9 mouse cellular contexts compared by ENCODE assay signal in the genomic region with DNA sequence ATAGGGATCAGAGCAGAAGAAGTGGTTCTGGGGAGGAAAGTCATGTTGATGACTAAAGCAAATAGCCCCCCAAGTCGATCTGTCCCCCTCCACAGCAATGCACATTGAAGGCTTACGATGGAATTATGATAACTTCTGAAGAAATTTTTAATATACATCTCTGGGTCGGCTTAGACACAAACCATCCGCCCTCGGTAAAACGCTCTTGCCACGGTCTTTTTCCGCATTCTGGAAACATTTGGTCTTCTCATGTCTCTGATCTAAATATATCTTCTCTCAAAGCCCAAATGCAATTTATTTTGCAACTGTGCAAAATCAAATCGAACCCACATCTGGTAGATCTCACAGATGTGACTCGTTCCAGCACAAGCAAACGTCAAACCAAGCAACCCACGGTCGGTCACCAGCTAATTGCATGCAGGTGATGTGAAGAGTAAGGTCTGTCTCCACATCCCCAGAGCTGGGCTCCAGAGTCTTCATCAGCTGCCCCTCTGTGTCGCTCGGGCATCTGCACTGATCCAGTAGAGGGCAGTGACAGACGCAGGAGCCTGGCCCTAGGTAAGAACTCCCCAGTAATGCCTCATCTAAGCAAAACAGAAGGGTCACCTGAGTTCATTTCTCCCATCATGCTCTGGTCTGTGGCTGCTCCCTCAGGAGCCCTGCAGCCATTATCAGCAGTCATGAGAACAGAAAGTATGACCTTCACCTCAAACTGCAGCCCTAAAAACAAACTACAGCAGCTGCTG.
DNase-seq lines count a peak whose midpoint lies in the region; ATAC-seq and TF ChIP-seq lines count a peak whose summit lies in the region.
"Had no signal": no experiment of that assay in that cellular context is flagged by ENCODE, and none has a peak within 500 bp of the region (broad histone marks: within the 10 kb centered on the region; RNA-seq: fewer than 3 reads in every experiment).

No protein-coding gene starts in this region.

- no peak overlapping the region; the same call in 1 of the 2 replicates for H3K4me2 ChIP-seq in intestine, embryonic 15.5 days (replicated peaks)
- H3K4me2 ChIP-seq in liver, embryonic 16.5 days (ENCODE audit: low read depth, low read length): no peak overlapping the region
- H3K4me2 ChIP-seq: midbrain, embryonic 12.5 days had no signal

- no peaks in the 10 kb centered on the region for H3K27me3 ChIP-seq in embryonic facial prominence, embryonic 10.5 days (replicated peaks; ENCODE audit: low read depth, poor library complexity, severe bottlenecking)
- no peaks in the 10 kb centered on the region for H3K27me3 ChIP-seq in intestine, embryonic 15.5 days (replicated peaks)
- H3K27me3 ChIP-seq in liver, embryonic 16.5 days (ENCODE audit: control insufficient read depth, insufficient read depth, low read depth, low read length): no peaks in the 10 kb centered on the region
- H3K27me3 ChIP-seq: midbrain, embryonic 12.5 days had no signal

- intact Hi-C loops in gastrocnemius, adult 2 months (cut with DNase I): no loop called here
- intact Hi-C loops in gastrocnemius, postnatal 14 days (cut with DNase I; ENCODE audit: low total_unique reads): no loop called here

- peak; percentile 32; the same call in 1 of the 2 replicates for TF ChIP-seq CTCF in gastrocnemius, adult 2 months (IDR thresholded peaks at IDR 0.05)

- H3K9me3 ChIP-seq in embryonic facial prominence, embryonic 10.5 days: no peaks in the 10 kb centered on the region
- H3K9me3 ChIP-seq in intestine, embryonic 15.5 days: no peaks in the 10 kb centered on the region
- H3K9me3 ChIP-seq in liver, embryonic 16.5 days (replicated peaks; ENCODE audit: control insufficient read depth, low read length): no peaks in the 10 kb centered on the region
- H3K9me3 ChIP-seq: midbrain, embryonic 12.5 days had no signal

- peak; percentile 26 for DNase-seq in gastrocnemius, adult 2 months
- DNase-seq in gastrocnemius, adult 8-10 months (ENCODE audit: low spot score in 2 of 2): no peak
- DNase-seq in embryonic facial prominence, embryonic 10.5 days (ENCODE audit: low spot score): peak; percentile 63
- DNase-seq in adrenal gland, postnatal 36 days: no peak
- no peak for DNase-seq in neural tube, embryonic 10.5 days (ENCODE audit: extremely low spot score, low spot score)
- DNase-seq in gastrocnemius, postnatal 14 days: no peak

- H3K9ac ChIP-seq in intestine, embryonic 15.5 days: no peak overlapping the region
- no peak overlapping the region for H3K9ac ChIP-seq in liver, embryonic 16.5 days (ENCODE audit: low read depth, low read length)
- H3K9ac ChIP-seq: midbrain, embryonic 12.5 days had no signal

- peak; percentile 48 for ATAC-seq in intestine, embryonic 15.5 days
- ATAC-seq in liver, embryonic 16.5 days (ENCODE audit: low read depth): no peak

- H3K27ac ChIP-seq in gastrocnemius, adult 2 months: peak overlapping the region; percentile 64
- H3K27ac ChIP-seq in embryonic facial prominence, embryonic 10.5 days (replicated peaks): peak overlapping the region; percentile 41
- no peak overlapping the region for H3K27ac ChIP-seq in intestine, embryonic 15.5 days
- H3K27ac ChIP-seq in liver, embryonic 16.5 days (ENCODE audit: low read length): peak overlapping the region; percentile 86
- H3K27ac ChIP-seq: midbrain, embryonic 12.5 days had no signal

- H3K4me3 ChIP-seq in gastrocnemius, adult 2 months: no peak overlapping the region
- H3K4me3 ChIP-seq in embryonic facial prominence, embryonic 10.5 days: no peak overlapping the region
- no peak overlapping the region for H3K4me3 ChIP-seq in intestine, embryonic 15.5 days (replicated peaks)
- no peak overlapping the region for H3K4me3 ChIP-seq in liver, embryonic 16.5 days (ENCODE audit: low read depth, low read length)
- H3K4me3 ChIP-seq: midbrain, embryonic 12.5 days had no signal

- 62% methylated on average over 16 of the region's 16 CpGs for WGBS in embryonic facial prominence, embryonic 10.5 days
- WGBS in intestine, embryonic 15.5 days: 57% methylated on average over 16 of the region's 16 CpGs
- WGBS in liver, embryonic 16.5 days (ENCODE audit: insufficient replicate concordance): 81% methylated on average over 16 of the region's 16 CpGs

- H3K4me1 ChIP-seq in embryonic facial prominence, embryonic 10.5 days: peaks cover 21% of the 10 kb centered on the region
- peaks cover 11% of the 10 kb centered on the region for H3K4me1 ChIP-seq in intestine, embryonic 15.5 days (replicated peaks)
- peaks cover 54% of the 10 kb centered on the region for H3K4me1 ChIP-seq in liver, embryonic 16.5 days (ENCODE audit: control insufficient read depth, low read depth, low read length)
- H3K4me1 ChIP-seq: midbrain, embryonic 12.5 days had no signal

- H3K36me3 ChIP-seq in embryonic facial prominence, embryonic 10.5 days (replicated peaks): no peaks in the 10 kb centered on the region
- H3K36me3 ChIP-seq in intestine, embryonic 15.5 days: no peaks in the 10 kb centered on the region
- no peaks in the 10 kb centered on the region for H3K36me3 ChIP-seq in liver, embryonic 16.5 days (ENCODE audit: control insufficient read depth, insufficient read depth)
- H3K36me3 ChIP-seq: midbrain, embryonic 12.5 days had no signal

Comparison
In these comparisons a context has a peak if more than half of its experiments do, and no peak if none do; other contexts are left out.
1. DNase-seq: peak in gastrocnemius, adult 2 months (single experiment) and embryonic facial prominence, embryonic 10.5 days (single experiment); none in gastrocnemius, adult 8-10 months (0 of 2), adrenal gland, postnatal 36 days (0 of 2), neural tube, embryonic 10.5 days (single experiment) and gastrocnemius, postnatal 14 days (single experiment).